Mouse (Mus musculus) lung, embryonic 14.5 days (tissue): Measurements from ENCODE around the gene Cdr2. TPM values are rescaled to one million over a fixed set of nuclear protein-coding genes. Genes with fewer than 3 reads are reported as not detected.
"Not testable (repeated sequence)": the region's sequence is repeated elsewhere in the genome, so short reads cannot be mapped to it uniquely, and the experiment has no call there.

ENCODE experiments used
- ATAC-seq: fragments of 200-750 bp; cut with Nextera tagmentation; 2 replicates; pipeline ENCODE4 v1.8.0; 2017; ENCODE audit warnings: mild to moderate bottlenecking, moderate TSS enrichment, moderate library complexity; ENCODE audit not compliant: insufficient read depth
- DNase-seq: peaks from one replicate; pipeline ENCODE4 v3.0.0-alpha.2; 2015
- H3K27ac ChIP-seq: fragments of 300-500 bp; sonication (generic); 2 replicates; pipeline ENCODE4 v1.5.1; 2014; ENCODE audit warnings: low read depth, mild to moderate bottlenecking, moderate library complexity
- H3K27me3 ChIP-seq: fragments of 300-500 bp; sonication (generic); 2 replicates; pipeline ENCODE4 v1.6.1; 2014; ENCODE audit warnings: low read length, control low read depth; ENCODE audit not compliant: insufficient read depth
- H3K36me3 ChIP-seq: fragments of 300-500 bp; sonication (generic); 2 replicates; pipeline ENCODE4 v1.6.1; 2014; ENCODE audit warnings: control low read depth; ENCODE audit not compliant: insufficient read depth
- H3K4me1 ChIP-seq: fragments of 300-500 bp; sonication (generic); 2 replicates; pipeline ENCODE4 v1.6.1; 2014; ENCODE audit warnings: antibody characterized with exemption, control low read depth; ENCODE audit not compliant: insufficient read depth
- H3K4me2 ChIP-seq: fragments of 300-500 bp; sonication (generic); 2 replicates; pipeline ENCODE4 v1.6.1; 2014; ENCODE audit warnings: mild to moderate bottlenecking
- H3K4me3 ChIP-seq: fragments of 300-500 bp; sonication (generic); 2 replicates; pipeline ENCODE4 v1.5.1; 2014; ENCODE audit warnings: low read depth, low read length
- H3K9ac ChIP-seq: fragments of 300-500 bp; sonication (generic); 2 replicates; pipeline ENCODE4 v1.6.1; 2014
- H3K9me3 ChIP-seq: fragments of 300-500 bp; sonication (generic); 2 replicates; pipeline ENCODE4 v1.6.1; 2016; ENCODE audit warnings: low read depth, low read length, control low read depth
- CTCF ChIP-seq: IDR thresholded peaks from 2 replicates; pipeline ENCODE4 v1.5.1; 2016; ENCODE audit warnings: antibody characterized with exemption, low read depth
- WGBS: fragments of 180-500 bp; shearing (Covaris S2); extraction: QIAGEN DNeasy Blood & Tissue Kit; methylation state at CpG from one replicate; pipeline ENCODE4 v1.1.7; 2014; 5-methylcytosine and 5-hydroxymethylcytosine counted together
- polyA plus RNA-seq: library from polyadenylated mRNA; unstranded; fragments of >200 nt; fragmentation: Nextera tagmentation; extraction: Ambion mirVana; gene quantifications from 2 replicates; pipeline ENCODE4 v1.2.1, GENCODE M21; 2014

Gene Cdr2
- polyA plus RNA-seq, 1 experiment from 2014 or later, result 13.4 TPM

- DNase-seq (no peak), ATAC-seq (no peak)
- Histone ChIP-seq H3K4me1 (no peaks in the 10 kb centered on the region), H3K9me3 (no peaks in the 10 kb centered on the region), H3K9ac (no peak overlapping the region), H3K4me3 (no peak overlapping the region), H3K27me3 (no peaks in the 10 kb centered on the region), H3K27ac (no peak overlapping the region), H3K4me2 (no peak overlapping the region), H3K36me3 (peaks cover 88% of the 10 kb centered on the region)
- whole genome bisulfite sequencing, result 79% methylated on average over 5 of the region's 5 CpGs
- no peak for TF ChIP-seq CTCF
These were observed 48.4 kb downstream of the Cdr2 start for GRCm38 (mm10) chr7:120933680-120934195.

GRCm38 (mm10) chr7:120933110-120933509 lies 49.0 kb downstream of the Cdr2 start:
- H3K27ac ChIP-seq, result no peak overlapping the region
- no peak for TF ChIP-seq CTCF
- H3K4me1 ChIP-seq, result no peaks in the 10 kb centered on the region
- 87% methylated on average over 7 of the region's 7 CpGs for WGBS
- peaks cover 88% of the 10 kb centered on the region for H3K36me3 ChIP-seq
- H3K9me3 ChIP-seq, result no peaks in the 10 kb centered on the region
- no peaks in the 10 kb centered on the region for H3K27me3 ChIP-seq
- no peak for DNase-seq
- H3K4me2 ChIP-seq, result no peak overlapping the region
- ATAC-seq, result no peak
- no peak overlapping the region for H3K9ac ChIP-seq
- H3K4me3 ChIP-seq, result no peak overlapping the region

GRCm38 (mm10) chr7:120918526-120918962 lies 63.6 kb downstream of the Cdr2 start:
- peak overlapping the region; percentile 93 for H3K4me3 ChIP-seq
- no peaks in the 10 kb centered on the region for H3K4me1 ChIP-seq
- 7% methylated on average over 10 of the region's 10 CpGs for WGBS
- H3K27ac ChIP-seq, result no peak overlapping the region; the same call in 1 of the 2 replicates
- peak overlapping the region; percentile 86 for H3K9ac ChIP-seq
- H3K36me3 ChIP-seq, result no peaks in the 10 kb centered on the region; the same call in 1 of the 2 replicates
- peak; percentile 45 for ATAC-seq
- H3K9me3 ChIP-seq, result no peaks in the 10 kb centered on the region
- peak overlapping the region; percentile 73 for H3K4me2 ChIP-seq
- TF ChIP-seq CTCF, result no peak
- no peaks in the 10 kb centered on the region for H3K27me3 ChIP-seq
- peak; percentile 87 for DNase-seq

GRCm38 (mm10) chr7:120917592-120918461 lies 64.3 kb downstream of the Cdr2 start, which contains the start of gene Polr3e:
Gene Polr3e (plus strand): TSS chr7:120917744.
- ATAC-seq (peak; percentile 95), DNase-seq (peak; percentile 99)
- Histone ChIP-seq H3K4me1 (no peaks in the 10 kb centered on the region), H3K9ac (peak within 1 kb of the TSS; percentile 86), H3K27ac (peak within 1 kb of the TSS; percentile 78), H3K4me3 (peak within 1 kb of the TSS; percentile 93), H3K36me3 (no peaks in the 10 kb centered on the region; the same call in 1 of the 2 replicates), H3K27me3 (no peaks in the 10 kb centered on the region), H3K4me2 (peak within 1 kb of the TSS; percentile 73), H3K9me3 (no peaks in the 10 kb centered on the region)
- peak; percentile 86 for TF ChIP-seq CTCF
- under 1% methylated on average over 102 of the region's 102 CpGs for WGBS

GRCm38 (mm10) chr7:120917279-120917591 lies 64.9 kb downstream of the Cdr2 start:
- Histone ChIP-seq H3K27ac (no peak overlapping the region), H3K4me2 (peak overlapping the region; percentile 73), H3K27me3 (no peaks in the 10 kb centered on the region), H3K36me3 (no peaks in the 10 kb centered on the region), H3K9ac (peak overlapping the region; percentile 28; the same call in 1 of the 2 replicates), H3K4me1 (no peaks in the 10 kb centered on the region), H3K9me3 (no peaks in the 10 kb centered on the region), H3K4me3 (peak overlapping the region; percentile 93)
- TF ChIP-seq CTCF, result no peak
- ATAC-seq (peak; percentile 93), DNase-seq (no peak)
- whole genome bisulfite sequencing, result 7% methylated on average over 12 of the region's 12 CpGs

GRCm38 (mm10) chr7:120916262-120916875 lies 65.7 kb downstream of the Cdr2 start:
- Histone ChIP-seq H3K27me3 (no peaks in the 10 kb centered on the region), H3K27ac (no peak overlapping the region), H3K4me3 (peak overlapping the region; percentile 93), H3K4me2 (peak overlapping the region; percentile 73), H3K4me1 (no peaks in the 10 kb centered on the region), H3K9me3 (no peaks in the 10 kb centered on the region), H3K36me3 (no peaks in the 10 kb centered on the region), H3K9ac (no peak overlapping the region)
- WGBS, result 24% methylated on average over 11 of the region's 11 CpGs
- ATAC-seq, result no peak
- no peak for TF ChIP-seq CTCF
- DNase-seq, result no peak

- TF ChIP-seq CTCF, result peak; percentile 25; the same call in 1 of the 2 replicates
- Histone ChIP-seq H3K4me2 (no peak overlapping the region), H3K9ac (no peak overlapping the region), H3K4me1 (no peaks in the 10 kb centered on the region), H3K27ac (no peak overlapping the region), H3K27me3 (no peaks in the 10 kb centered on the region), H3K9me3 (no peaks in the 10 kb centered on the region), H3K36me3 (no peaks in the 10 kb centered on the region), H3K4me3 (no peak overlapping the region)
- ATAC-seq, result no peak
- 34% methylated on average over 1 of the region's 1 CpGs for WGBS
- peak; percentile 35 for DNase-seq
These were observed 68.8 kb downstream of the Cdr2 start for GRCm38 (mm10) chr7:120913332-120913731.

GRCm38 (mm10) chr7:120911268-120911667 lies 70.8 kb downstream of the Cdr2 start:
- ATAC-seq, H3K36me3 ChIP-seq, H3K9me3 ChIP-seq, H3K27ac ChIP-seq, H3K4me2 ChIP-seq, H3K4me3 ChIP-seq, H3K9ac ChIP-seq, H3K27me3 ChIP-seq, H3K4me1 ChIP-seq, DNase-seq: not testable (repeated sequence)
- 85% methylated on average over 5 of the region's 6 CpGs for WGBS
